Mouse (Mus musculus): ENCODE results near the gene Nr5a2.

- no peak for TF ChIP-seq POLR2A (IDR thresholded peaks at IDR 0.05; ENCODE audit: insufficient read length, low read depth)
- TF ChIP-seq POLR2AphosphoS2 (IDR thresholded peaks at IDR 0.05; ENCODE audit: insufficient read length, low read depth) = no peak
- TF ChIP-seq TCF12 (IDR thresholded peaks at IDR 0.05; ENCODE audit: insufficient read depth, poor library complexity, severe bottlenecking) = no peak
- TF ChIP-seq SRF (IDR thresholded peaks at IDR 0.05; ENCODE audit: control insufficient read depth, insufficient read length, low read depth) = no peak
- no peak for TF ChIP-seq MYOG (IDR thresholded peaks at IDR 0.05; ENCODE audit: control insufficient read depth in 1 of 3, insufficient read depth in 1 of 3, insufficient read length in 2 of 3, low read depth in 2 of 3)
- TF ChIP-seq CEBPB (IDR thresholded peaks at IDR 0.05; ENCODE audit: insufficient read depth, poor library complexity, severe bottlenecking) = no peak
- no peak for TF ChIP-seq MAX (IDR thresholded peaks at IDR 0.05; ENCODE audit: low read depth)
- no peak for TF ChIP-seq REST (IDR thresholded peaks at IDR 0.05; ENCODE audit: insufficient read depth, insufficient read length)
- no peak for TF ChIP-seq TCF3 (IDR thresholded peaks at IDR 0.05; ENCODE audit: insufficient read length, low read depth)
Measured at GRCm38 (mm10) chr1:136940603-136941002, 19.6 kb downstream of the Nr5a2 start.

Measured in myocyte (in vitro differentiated cells).